Mouse (Mus musculus) liver, postnatal 0 days (tissue): ENCODE measurements around the gene Olfr1302.

ENCODE experiments used
- CTCF ChIP-seq: sonication (generic); IDR thresholded peaks from 2 replicates; pipeline ENCODE4 v1.5.1; 2016; ENCODE audit warnings: antibody characterized with exemption, low read depth
- EP300 ChIP-seq: IDR thresholded peaks from 2 replicates; pipeline ENCODE4 v1.6.1; 2016; ENCODE audit warnings: antibody characterized with exemption, low read depth, mild to moderate bottlenecking

GRCm38 (mm10) chr2:111820240-111820639 is 43.0 kb downstream of the Olfr1302 start, which contains the start of gene Olfr1303:
- TF ChIP-seq CTCF (no peak), EP300 (no peak)
